Mouse (Mus musculus): Measurements from ENCODE around the gene Eif4a1. TPM values are rescaled to one million over a fixed set of nuclear protein-coding genes. Genes with fewer than 3 reads are reported as not detected.
A peak's percentile ranks its signal among the peaks of the same experiment; 100 is the strongest.

The Eif4a1 gene
- polyA plus RNA-seq, 1 experiment from 2014 or later: 203 TPM

DNA sequence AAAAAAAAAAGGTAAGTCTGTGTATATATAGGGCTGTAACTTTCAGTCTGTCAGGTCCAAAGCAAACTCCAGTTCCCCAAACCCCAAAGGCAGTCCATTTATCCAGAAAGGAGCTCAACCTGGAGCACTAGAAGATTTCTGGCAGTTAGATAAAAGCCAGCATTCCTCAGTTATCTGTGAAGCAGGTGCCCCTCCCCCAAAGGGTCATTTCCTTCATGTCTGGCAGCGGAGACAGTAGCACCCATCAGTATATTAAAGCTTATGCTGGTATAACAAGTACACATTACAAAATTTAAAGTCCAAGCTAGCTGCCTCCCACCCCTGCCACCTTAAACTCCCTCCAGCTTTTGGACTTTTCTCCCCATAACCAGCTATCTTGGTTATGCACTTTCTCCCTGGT is 27.4 kb upstream of the Eif4a1 start:
- 16% methylated on average over 1 of the region's 1 CpGs for WGBS (ENCODE audit: insufficient replicate concordance)
- H3K9me3 ChIP-seq (ENCODE audit: low read length): no peaks in the 10 kb centered on the region
- ATAC-seq (no peak), DNase-seq (no peak)
- no peaks in the 10 kb centered on the region for H3K27me3 ChIP-seq (ENCODE audit: insufficient read depth, low read length)
- H3K27ac ChIP-seq (ENCODE audit: low read depth): no peak overlapping the region
- no peak overlapping the region for H3K4me2 ChIP-seq (ENCODE audit: low read depth, low read length)
- H3K4me3 ChIP-seq (ENCODE audit: low read depth, low read length): no peak overlapping the region
- TF ChIP-seq CTCF (IDR thresholded peaks at IDR 0.05; ENCODE audit: low read depth) (no peak), EP300 (IDR thresholded peaks at IDR 0.05; ENCODE audit: low read depth) (no peak)
- no peak overlapping the region for H3K9ac ChIP-seq (replicated peaks)
- peaks cover 10% of the 10 kb centered on the region for H3K4me1 ChIP-seq (ENCODE audit: insufficient read depth)
- H3K36me3 ChIP-seq (replicated peaks; ENCODE audit: insufficient read depth, low read length): no peaks in the 10 kb centered on the region

DNA sequence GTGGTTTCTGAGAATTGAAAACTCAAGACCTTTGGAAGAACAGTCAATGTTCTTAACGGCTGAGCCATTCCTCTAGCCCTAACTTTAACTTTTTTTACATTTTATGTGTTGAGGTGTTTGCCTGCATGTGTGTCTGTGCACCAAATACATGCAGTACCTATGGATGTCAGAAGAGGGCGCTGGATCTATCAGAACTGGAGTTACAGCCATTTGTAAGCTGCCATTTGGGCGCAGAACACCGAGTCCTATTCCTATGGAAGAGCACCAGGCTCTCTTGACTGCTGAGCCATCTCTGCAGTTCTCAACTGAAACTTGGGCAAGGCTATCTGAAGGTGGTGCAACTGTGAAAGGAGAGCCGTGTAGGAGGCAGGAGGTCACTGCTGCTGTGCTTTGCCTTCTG is 26.4 kb upstream of the Eif4a1 start:
- Histone ChIP-seq H3K36me3 (replicated peaks; ENCODE audit: insufficient read depth, low read length) (no peaks in the 10 kb centered on the region), H3K27me3 (ENCODE audit: insufficient read depth, low read length) (no peaks in the 10 kb centered on the region), H3K4me2 (ENCODE audit: low read depth, low read length) (no peak overlapping the region), H3K4me1 (ENCODE audit: insufficient read depth) (peaks cover 10% of the 10 kb centered on the region), H3K4me3 (ENCODE audit: low read depth, low read length) (no peak overlapping the region), H3K9me3 (ENCODE audit: low read length) (no peaks in the 10 kb centered on the region), H3K9ac (replicated peaks) (no peak overlapping the region), H3K27ac (ENCODE audit: low read depth) (no peak overlapping the region)
- no peak for DNase-seq
- 66% methylated on average over 5 of the region's 5 CpGs for WGBS (ENCODE audit: insufficient replicate concordance)
- TF ChIP-seq EP300 (IDR thresholded peaks at IDR 0.05; ENCODE audit: low read depth): no peak
- TF ChIP-seq CTCF (IDR thresholded peaks at IDR 0.05; ENCODE audit: low read depth): peak; percentile 46
- ATAC-seq: no peak

DNA sequence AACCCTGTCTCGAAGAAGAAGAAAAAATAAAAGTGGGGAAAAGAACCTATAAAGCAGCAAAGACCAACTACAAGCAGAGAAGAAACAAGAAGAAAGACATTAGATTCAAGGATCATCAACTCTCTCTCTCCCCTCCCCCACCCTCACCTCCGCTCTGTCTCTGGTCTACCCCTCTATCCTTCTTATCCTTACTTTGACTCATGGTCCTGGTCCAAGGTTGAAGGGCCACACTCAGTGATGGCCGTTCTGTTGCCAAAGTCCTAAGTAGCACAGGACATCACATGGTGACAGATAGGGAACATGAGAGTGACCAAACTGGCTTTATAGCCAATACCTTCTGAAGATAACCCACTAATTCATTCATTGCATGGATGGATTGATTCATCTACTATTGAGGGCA is 25.2 kb upstream of the Eif4a1 start:
- Histone ChIP-seq H3K36me3 (replicated peaks; ENCODE audit: insufficient read depth, low read length) (no peaks in the 10 kb centered on the region), H3K9me3 (ENCODE audit: low read length) (no peaks in the 10 kb centered on the region), H3K4me2 (ENCODE audit: low read depth, low read length) (no peak overlapping the region), H3K4me3 (ENCODE audit: low read depth, low read length) (no peak overlapping the region), H3K4me1 (ENCODE audit: insufficient read depth) (peaks cover 17% of the 10 kb centered on the region), H3K27ac (ENCODE audit: low read depth) (no peak overlapping the region), H3K9ac (replicated peaks) (no peak overlapping the region), H3K27me3 (ENCODE audit: insufficient read depth, low read length) (no peaks in the 10 kb centered on the region)
- TF ChIP-seq CTCF (IDR thresholded peaks at IDR 0.05; ENCODE audit: low read depth) (no peak), EP300 (IDR thresholded peaks at IDR 0.05; ENCODE audit: low read depth) (no peak)
- no peak for DNase-seq
- no peak for ATAC-seq
- 72% methylated on average over 3 of the region's 3 CpGs for WGBS (ENCODE audit: insufficient replicate concordance)

DNA sequence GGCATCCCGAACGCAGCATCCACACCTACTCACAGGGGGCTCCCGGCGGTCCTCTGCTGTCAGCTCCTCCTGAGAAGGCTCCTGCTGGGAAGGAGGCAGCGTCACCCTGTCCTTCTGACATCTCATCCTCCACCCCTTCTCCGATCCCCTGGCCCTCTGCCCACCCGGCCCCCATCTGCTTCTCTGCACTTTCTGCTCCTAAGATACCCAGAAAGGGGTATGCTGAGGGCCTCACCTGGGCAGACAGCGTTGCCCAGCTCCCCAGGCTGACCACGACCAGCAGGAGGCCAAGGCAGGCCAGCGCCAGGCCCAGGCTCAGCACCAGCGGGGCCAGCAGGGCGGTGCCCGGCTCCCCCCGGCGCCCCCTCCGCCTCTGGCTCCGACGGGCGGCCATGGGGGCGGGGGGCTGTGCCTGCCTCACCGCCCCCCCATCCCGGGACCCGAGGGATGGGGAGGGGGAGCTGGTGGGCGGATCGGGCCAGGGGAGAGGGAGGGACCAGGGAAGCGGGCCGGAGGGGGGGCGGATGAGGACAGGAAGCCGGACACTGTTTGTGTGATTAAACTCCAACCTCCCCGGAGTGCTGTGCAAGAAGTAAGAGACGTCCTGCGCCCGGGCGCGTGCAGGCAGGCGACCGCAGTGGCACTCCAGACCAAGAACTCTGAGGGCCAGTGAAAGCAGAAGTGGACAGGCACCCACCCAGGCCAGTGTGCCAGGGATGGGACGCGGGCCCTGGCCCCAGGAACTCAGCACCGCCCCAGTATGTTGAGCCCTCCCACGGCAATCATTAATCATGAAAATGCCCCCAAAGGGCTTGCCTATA is 23.3 kb upstream of the Eif4a1 start, which contains the start of the genes Tnfsf12 and Tnfsfm13:
TSS of gene Tnfsf12 (minus strand) at position 489 of the 821 bp plus-strand sequence.
TSS of gene Tnfsfm13 (minus strand) at position 738 of the 821 bp plus-strand sequence.
- Histone ChIP-seq H3K9ac (replicated peaks) (peak within 1 kb of the TSS; percentile 66), H3K27me3 (ENCODE audit: insufficient read depth, low read length) (no peaks in the 10 kb centered on the region), H3K27ac (ENCODE audit: low read depth) (peak within 1 kb of the TSS; percentile 73), H3K9me3 (ENCODE audit: low read length) (no peaks in the 10 kb centered on the region), H3K36me3 (replicated peaks; ENCODE audit: insufficient read depth, low read length) (no peaks in the 10 kb centered on the region), H3K4me2 (ENCODE audit: low read depth, low read length) (peak within 1 kb of the TSS; percentile 70), H3K4me3 (ENCODE audit: low read depth, low read length) (peak within 1 kb of the TSS; percentile 50), H3K4me1 (ENCODE audit: insufficient read depth) (peaks cover 19% of the 10 kb centered on the region)
- peak; percentile 70 for ATAC-seq
- peak; percentile 73 for DNase-seq
- WGBS (ENCODE audit: insufficient replicate concordance): 11% methylated on average over 25 of the region's 41 CpGs
- TF ChIP-seq CTCF (IDR thresholded peaks at IDR 0.05; ENCODE audit: low read depth) (peak; percentile 19; the same call in 1 of the 2 replicates), EP300 (IDR thresholded peaks at IDR 0.05; ENCODE audit: low read depth) (no peak)

DNA sequence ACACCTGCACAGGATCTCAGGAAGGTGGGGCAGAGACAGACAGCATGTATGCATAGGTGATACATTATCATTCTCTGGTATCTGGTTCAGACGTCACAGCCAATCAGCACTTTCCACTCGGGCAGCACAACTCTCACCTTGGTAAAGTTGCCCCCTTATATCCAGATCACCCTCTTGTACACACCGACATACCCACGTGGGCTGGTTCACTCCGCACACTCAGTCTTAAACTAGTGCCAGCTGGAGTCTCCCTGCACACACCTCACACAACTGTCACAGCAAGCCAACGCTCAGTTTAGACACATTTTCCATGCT is 22.8 kb upstream of the Eif4a1 start:
- peak overlapping the region; percentile 66; the same call in 1 of the 2 replicates for H3K9ac ChIP-seq (replicated peaks)
- no peak for DNase-seq
- TF ChIP-seq CTCF (IDR thresholded peaks at IDR 0.05; ENCODE audit: low read depth) (no peak), EP300 (IDR thresholded peaks at IDR 0.05; ENCODE audit: low read depth) (no peak)
- H3K4me2 ChIP-seq (ENCODE audit: low read depth, low read length): peak overlapping the region; percentile 70
- peaks cover 19% of the 10 kb centered on the region for H3K4me1 ChIP-seq (ENCODE audit: insufficient read depth)
- WGBS (ENCODE audit: insufficient replicate concordance): 42% methylated on average over 6 of the region's 6 CpGs
- H3K9me3 ChIP-seq (ENCODE audit: low read length): no peaks in the 10 kb centered on the region
- H3K27ac ChIP-seq (ENCODE audit: low read depth): peak overlapping the region; percentile 73
- no peak for ATAC-seq
- peak overlapping the region; percentile 50 for H3K4me3 ChIP-seq (ENCODE audit: low read depth, low read length)
- H3K36me3 ChIP-seq (replicated peaks; ENCODE audit: insufficient read depth, low read length): no peaks in the 10 kb centered on the region
- H3K27me3 ChIP-seq (ENCODE audit: insufficient read depth, low read length): no peaks in the 10 kb centered on the region

DNA sequence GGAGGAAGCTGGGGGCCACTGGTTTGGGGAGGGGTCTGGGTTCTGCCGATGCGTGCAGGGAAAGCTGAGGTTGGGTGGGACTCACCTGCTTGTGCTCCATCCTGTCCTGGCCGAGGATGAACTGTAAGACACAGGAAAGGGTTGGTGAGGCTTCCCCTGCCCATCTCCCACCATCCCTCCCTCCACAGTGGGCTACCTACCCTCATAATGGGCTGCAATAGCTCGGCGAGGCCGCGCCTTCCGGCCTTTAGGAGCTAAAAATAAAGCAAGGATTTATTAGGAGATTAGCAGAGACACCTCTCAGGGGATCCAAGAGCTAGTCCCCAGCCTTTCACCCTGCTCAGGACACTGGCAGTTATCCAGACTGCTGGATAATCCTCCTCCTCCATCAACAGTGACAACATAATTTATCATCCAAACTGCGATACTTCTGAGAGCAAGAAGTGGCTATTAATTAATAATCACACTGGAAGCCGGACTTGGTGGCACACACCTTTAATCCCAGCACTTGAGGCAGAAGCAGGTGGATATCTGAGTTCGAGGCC is 21.3 kb upstream of the Eif4a1 start:
- 59% methylated on average over 11 of the region's 11 CpGs for WGBS (ENCODE audit: insufficient replicate concordance)
- DNase-seq (no peak), ATAC-seq (no peak)
- no peaks in the 10 kb centered on the region for H3K9me3 ChIP-seq (ENCODE audit: low read length)
- H3K9ac ChIP-seq (replicated peaks): 0 out of 2 replicates have a peak overlapping the region, but pooled peaks have one; percentile 7
- no peaks in the 10 kb centered on the region for H3K27me3 ChIP-seq (ENCODE audit: insufficient read depth, low read length)
- peak overlapping the region; percentile 59 for H3K27ac ChIP-seq (ENCODE audit: low read depth)
- TF ChIP-seq EP300 (IDR thresholded peaks at IDR 0.05; ENCODE audit: low read depth) (no peak), CTCF (IDR thresholded peaks at IDR 0.05; ENCODE audit: low read depth) (no peak)
- H3K4me1 ChIP-seq (ENCODE audit: insufficient read depth): peaks cover 19% of the 10 kb centered on the region
- no peak overlapping the region for H3K4me2 ChIP-seq (ENCODE audit: low read depth, low read length)
- no peak overlapping the region for H3K4me3 ChIP-seq (ENCODE audit: low read depth, low read length)
- H3K36me3 ChIP-seq (replicated peaks; ENCODE audit: insufficient read depth, low read length): no peaks in the 10 kb centered on the region
